21 mouse cellular contexts compared by ENCODE assay signal in the genomic region with DNA sequence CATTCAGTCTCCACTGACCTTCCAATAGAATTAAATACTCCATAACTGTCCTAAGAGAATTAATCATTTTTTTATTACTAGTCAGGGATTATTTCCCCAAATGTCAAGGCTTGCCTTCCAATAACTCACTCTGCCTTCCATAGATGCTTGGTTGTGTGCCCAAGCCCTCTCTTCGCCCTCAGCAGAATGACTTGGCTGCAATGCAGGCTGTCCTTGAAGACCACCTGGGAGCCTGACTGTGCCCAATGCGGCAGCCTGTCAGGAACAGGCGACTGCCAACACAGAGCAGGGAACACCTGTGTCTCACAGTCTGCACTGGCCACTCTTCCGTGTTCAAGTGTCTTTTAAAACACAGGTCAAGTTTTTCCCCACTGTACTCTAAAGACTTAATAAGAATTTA.
A peak's percentile ranks its signal among the peaks of the same experiment; 100 is the strongest.
DNase-seq lines count a peak whose midpoint lies in the region; ATAC-seq lines count a peak whose summit lies in the region.
"Had no signal": no experiment of that assay in that cellular context is flagged by ENCODE, and none has a peak within 500 bp of the region (broad histone marks: within the 10 kb centered on the region; RNA-seq: fewer than 3 reads in every experiment).

No protein-coding gene starts in this region.

- peak; percentile 67 for DNase-seq in adrenal gland, adult 8-10 months
- peak; percentile 30 for DNase-seq in brain, adult 2 months (ENCODE audit: low read depth, low spot score)
- DNase-seq in cerebellum, postnatal 10 days, result peak; percentile 78 to 90
- DNase-seq in thymus, postnatal 14 days, result no peak
- DNase-seq in kidney, adult 8-10 months, result no peak
- no peak for DNase-seq in right cerebral cortex, adult 2 months (ENCODE audit: low spot score in 2 of 2)
- DNase-seq: gastrocnemius, postnatal 10 days; heart, adult 18-20 months; heart, postnatal 14 days; kidney, adult 11 months; kidney, postnatal 4 days; lung, embryonic 14.5 days; right cerebral cortex, postnatal 14 days; spleen, adult 18-20 months had no signal

- 0 out of 2 replicates have a peak, but pooled peaks have one; percentile 8 for ATAC-seq in forebrain, embryonic 15.5 days (replicated peaks)
- ATAC-seq in forebrain, embryonic 12.5 days (ENCODE audit: low FRiP score), result no peak
- ATAC-seq: midbrain, embryonic 13.5 days had no signal

- H3K4me1 ChIP-seq in forebrain, embryonic 15.5 days, result no peaks in the 10 kb centered on the region
- no peaks in the 10 kb centered on the region for H3K4me1 ChIP-seq in forebrain, embryonic 12.5 days
- H3K4me1 ChIP-seq: embryonic facial prominence, embryonic 12.5 days; heart, embryonic 13.5 days; limb, embryonic 15.5 days; midbrain, embryonic 13.5 days had no signal

- H3K9me3 ChIP-seq in forebrain, embryonic 15.5 days, result no peaks in the 10 kb centered on the region
- H3K9me3 ChIP-seq in forebrain, embryonic 12.5 days, result no peaks in the 10 kb centered on the region
- H3K9me3 ChIP-seq: embryonic facial prominence, embryonic 12.5 days; heart, embryonic 13.5 days; limb, embryonic 15.5 days; midbrain, embryonic 13.5 days had no signal

- no peak overlapping the region for H3K4me3 ChIP-seq in forebrain, embryonic 15.5 days
- H3K4me3 ChIP-seq in forebrain, embryonic 12.5 days (replicated peaks), result no peak overlapping the region
- H3K4me3 ChIP-seq: embryonic facial prominence, embryonic 12.5 days; heart, embryonic 13.5 days; limb, embryonic 15.5 days; midbrain, embryonic 13.5 days had no signal

- no peak overlapping the region for H3K9ac ChIP-seq in forebrain, embryonic 15.5 days (replicated peaks)
- H3K9ac ChIP-seq in forebrain, embryonic 12.5 days, result no peak overlapping the region
- H3K9ac ChIP-seq: embryonic facial prominence, embryonic 12.5 days; heart, embryonic 13.5 days; limb, embryonic 15.5 days; liver, embryonic 14.5 days; lung, embryonic 14.5 days; midbrain, embryonic 13.5 days had no signal

- 66% methylated on average over 4 of the region's 4 CpGs for WGBS in forebrain, embryonic 15.5 days
- WGBS in forebrain, embryonic 12.5 days, result 85% methylated on average over 4 of the region's 4 CpGs

- H3K27me3 ChIP-seq in forebrain, embryonic 15.5 days, result no peaks in the 10 kb centered on the region
- no peaks in the 10 kb centered on the region for H3K27me3 ChIP-seq in forebrain, embryonic 12.5 days
- H3K27me3 ChIP-seq: embryonic facial prominence, embryonic 12.5 days; heart, embryonic 13.5 days; limb, embryonic 15.5 days; midbrain, embryonic 13.5 days had no signal

- no peak overlapping the region for H3K4me2 ChIP-seq in forebrain, embryonic 15.5 days (replicated peaks)
- no peak overlapping the region for H3K4me2 ChIP-seq in forebrain, embryonic 12.5 days
- H3K4me2 ChIP-seq: embryonic facial prominence, embryonic 12.5 days; heart, embryonic 13.5 days; limb, embryonic 15.5 days; lung, embryonic 14.5 days; midbrain, embryonic 13.5 days had no signal

- H3K36me3 ChIP-seq in forebrain, embryonic 15.5 days, result no peaks in the 10 kb centered on the region
- no peaks in the 10 kb centered on the region for H3K36me3 ChIP-seq in forebrain, embryonic 12.5 days (replicated peaks)
- H3K36me3 ChIP-seq: embryonic facial prominence, embryonic 12.5 days; heart, embryonic 13.5 days; limb, embryonic 15.5 days; midbrain, embryonic 13.5 days had no signal

- no peak overlapping the region for H3K27ac ChIP-seq in forebrain, embryonic 15.5 days (replicated peaks)
- H3K27ac ChIP-seq in forebrain, embryonic 12.5 days, result no peak overlapping the region
- H3K27ac ChIP-seq: embryonic facial prominence, embryonic 12.5 days; heart, embryonic 13.5 days; limb, embryonic 15.5 days; liver, embryonic 14.5 days; midbrain, embryonic 13.5 days had no signal

Comparison
In these comparisons a context has a peak if more than half of its experiments do, and no peak if none do; other contexts are left out.
1. DNase-seq: peak in adrenal gland, adult 8-10 months (single experiment), brain, adult 2 months (single experiment) and cerebellum, postnatal 10 days (2 of 2); none in thymus, postnatal 14 days (single experiment), kidney, adult 8-10 months (0 of 2) and right cerebral cortex, adult 2 months (0 of 2).